Mouse (Mus musculus): ENCODE results near the gene Kif3b. TPM values are rescaled to one million over a fixed set of nuclear protein-coding genes. Genes with fewer than 3 reads are reported as not detected.
"Not testable (repeated sequence)": the region's sequence is repeated elsewhere in the genome, so short reads cannot be mapped to it uniquely, and the experiment has no call there.

Gene Kif3b
- polyA plus RNA-seq, 1 experiment: 35.8 TPM

GRCm38 (mm10) chr2:153348100-153348831 lies 57.1 kb downstream of the Kif3b start:
- no peak for DNase-seq (ENCODE audit: low read depth)
- TF ChIP-seq POLR2A (IDR thresholded peaks at IDR 0.05; ENCODE audit: borderline replicate concordance, extremely low read depth, insufficient read depth, insufficient read length, poor library complexity, severe bottlenecking) (no peak), CTCF (IDR thresholded peaks at IDR 0.05; ENCODE audit: borderline replicate concordance, extremely low read depth, insufficient read depth, insufficient read length) (no peak)

- TF ChIP-seq CTCF (IDR thresholded peaks at IDR 0.05; ENCODE audit: borderline replicate concordance, extremely low read depth, insufficient read depth, insufficient read length): no peak
- TF ChIP-seq POLR2A (IDR thresholded peaks at IDR 0.05; ENCODE audit: borderline replicate concordance, extremely low read depth, insufficient read depth, insufficient read length, poor library complexity, severe bottlenecking): no peak
Measured at GRCm38 (mm10) chr2:153350552-153351181, 59.5 kb downstream of the Kif3b start.

GRCm38 (mm10) chr2:153354648-153355047 lies 63.4 kb downstream of the Kif3b start:
- DNase-seq (ENCODE audit: low read depth): no peak
- TF ChIP-seq POLR2A (IDR thresholded peaks at IDR 0.05; ENCODE audit: borderline replicate concordance, extremely low read depth, insufficient read depth, insufficient read length, poor library complexity, severe bottlenecking): no peak
- TF ChIP-seq CTCF (IDR thresholded peaks at IDR 0.05; ENCODE audit: borderline replicate concordance, extremely low read depth, insufficient read depth, insufficient read length): no peak

More at GRCm38 (mm10) chr2:153350552-153351181, 59.5 kb downstream of the Kif3b start:
- DNase-seq (ENCODE audit: low read depth): peak; percentile 5

GRCm38 (mm10) chr2:153356784-153357183 lies 65.6 kb downstream of the Kif3b start:
- no peak for DNase-seq (ENCODE audit: low read depth)
- TF ChIP-seq CTCF (IDR thresholded peaks at IDR 0.05; ENCODE audit: borderline replicate concordance, extremely low read depth, insufficient read depth, insufficient read length) (no peak), POLR2A (IDR thresholded peaks at IDR 0.05; ENCODE audit: borderline replicate concordance, extremely low read depth, insufficient read depth, insufficient read length, poor library complexity, severe bottlenecking) (no peak)

GRCm38 (mm10) chr2:153361101-153361710 lies 70.0 kb downstream of the Kif3b start:
- TF ChIP-seq CTCF (IDR thresholded peaks at IDR 0.05; ENCODE audit: borderline replicate concordance, extremely low read depth, insufficient read depth, insufficient read length) (no peak), POLR2A (IDR thresholded peaks at IDR 0.05; ENCODE audit: borderline replicate concordance, extremely low read depth, insufficient read depth, insufficient read length, poor library complexity, severe bottlenecking) (no peak)
- no peak for DNase-seq (ENCODE audit: low read depth)

- not testable (repeated sequence) for DNase-seq (ENCODE audit: low read depth)
Measured at GRCm38 (mm10) chr2:153364531-153364930, 73.3 kb downstream of the Kif3b start.

- no peak for DNase-seq (ENCODE audit: low read depth)
- TF ChIP-seq CTCF (IDR thresholded peaks at IDR 0.05; ENCODE audit: borderline replicate concordance, extremely low read depth, insufficient read depth, insufficient read length) (no peak), POLR2A (IDR thresholded peaks at IDR 0.05; ENCODE audit: borderline replicate concordance, extremely low read depth, insufficient read depth, insufficient read length, poor library complexity, severe bottlenecking) (no peak)
Measured at GRCm38 (mm10) chr2:153370871-153371270, 79.7 kb downstream of the Kif3b start.

- TF ChIP-seq POLR2A (IDR thresholded peaks at IDR 0.05; ENCODE audit: borderline replicate concordance, extremely low read depth, insufficient read depth, insufficient read length, poor library complexity, severe bottlenecking) (no peak), CTCF (IDR thresholded peaks at IDR 0.05; ENCODE audit: borderline replicate concordance, extremely low read depth, insufficient read depth, insufficient read length) (no peak)
- DNase-seq (ENCODE audit: low read depth): peak; percentile 8
Measured at GRCm38 (mm10) chr2:153375380-153375779, 84.2 kb downstream of the Kif3b start.

GRCm38 (mm10) chr2:153380479-153380878 lies 89.3 kb downstream of the Kif3b start:
- no peak for DNase-seq (ENCODE audit: low read depth)
- TF ChIP-seq CTCF (IDR thresholded peaks at IDR 0.05; ENCODE audit: borderline replicate concordance, extremely low read depth, insufficient read depth, insufficient read length) (no peak), POLR2A (IDR thresholded peaks at IDR 0.05; ENCODE audit: borderline replicate concordance, extremely low read depth, insufficient read depth, insufficient read length, poor library complexity, severe bottlenecking) (no peak)

Other genes starting within 250 kb of the Kif3b start
- 8.3 and 8.8 TPM in 2 replicates for gene Ccm2l, start 225.5 kb upstream of the Kif3b start, polyA plus RNA-seq (2012; rRNA removed)
- 1.6 and 2.3 TPM in 2 replicates for gene Hck, start 182.9 kb upstream of the Kif3b start, polyA plus RNA-seq (2012; rRNA removed)
- gene Tm9sf4, start 130.1 kb upstream of the Kif3b start, polyA plus RNA-seq (2012; rRNA removed): 52.8 and 67.5 TPM in 2 replicates
- 32.2 and 33.5 TPM in 2 replicates for gene Tspyl3, start 66.0 kb upstream of the Kif3b start, polyA plus RNA-seq (2012; rRNA removed)
- gene Plagl2, start 50.0 kb upstream of the Kif3b start, polyA plus RNA-seq (2012; rRNA removed): 8.7 and 14.5 TPM in 2 replicates
- 26.4 and 27.1 TPM in 2 replicates for gene Pofut1, start 49.9 kb upstream of the Kif3b start, polyA plus RNA-seq (2012; rRNA removed)
- 27.1 and 37.0 TPM in 2 replicates for gene Asxl1, start 54.4 kb downstream of the Kif3b start, polyA plus RNA-seq (2012; rRNA removed)
- not detected in 2 replicates for gene 4930404H24Rik, start 201.4 kb downstream of the Kif3b start, polyA plus RNA-seq (2012; rRNA removed)
- 70.2 and 101 TPM in 2 replicates for gene Nol4l, start 238.6 kb downstream of the Kif3b start, polyA plus RNA-seq (2012; rRNA removed)

Data from brain, embryonic 14.5 days (tissue).